Mouse (Mus musculus) bone marrow, adult 2 months (tissue): ENCODE results near the gene Tbx21.

ENCODE experiments used
- CTCF ChIP-seq: fragments of 200-500 bp; IDR thresholded peaks from 2 replicates; pipeline ENCODE4 v1.5.1; 2011; ENCODE audit warnings: low read length, control low read depth; ENCODE audit not compliant: control insufficient read depth, insufficient read depth
- POLR2A ChIP-seq: fragments of 200-500 bp; IDR thresholded peaks from 2 replicates; pipeline ENCODE4 v1.6.1; 2011; ENCODE audit warnings: low read depth, mild to moderate bottlenecking, control low read depth, low read length, borderline replicate concordance; ENCODE audit not compliant: control insufficient read depth

DNA sequence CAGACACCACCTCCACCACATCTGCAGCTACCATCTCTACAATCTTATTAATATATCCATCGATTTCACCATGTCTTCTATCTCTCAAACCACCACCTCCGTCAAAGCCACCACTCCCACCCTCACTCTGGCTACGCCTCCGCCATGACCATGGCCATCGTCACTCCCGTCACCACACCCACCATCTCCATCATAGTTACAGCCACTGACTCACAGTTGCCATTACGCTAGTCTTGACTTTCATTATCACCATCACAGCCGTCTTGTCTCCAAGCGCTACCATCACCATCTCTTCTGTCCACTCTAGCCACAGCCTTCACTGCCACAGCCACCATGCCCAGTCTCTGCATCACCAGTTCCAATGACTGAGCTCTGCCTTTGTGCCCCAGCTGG, 11.0 kb downstream of the Tbx21 start:
- TF ChIP-seq CTCF (no peak), POLR2A (no peak)
